Comparison of ENCODE assay signal across 11 mouse cellular contexts in the genomic region with DNA sequence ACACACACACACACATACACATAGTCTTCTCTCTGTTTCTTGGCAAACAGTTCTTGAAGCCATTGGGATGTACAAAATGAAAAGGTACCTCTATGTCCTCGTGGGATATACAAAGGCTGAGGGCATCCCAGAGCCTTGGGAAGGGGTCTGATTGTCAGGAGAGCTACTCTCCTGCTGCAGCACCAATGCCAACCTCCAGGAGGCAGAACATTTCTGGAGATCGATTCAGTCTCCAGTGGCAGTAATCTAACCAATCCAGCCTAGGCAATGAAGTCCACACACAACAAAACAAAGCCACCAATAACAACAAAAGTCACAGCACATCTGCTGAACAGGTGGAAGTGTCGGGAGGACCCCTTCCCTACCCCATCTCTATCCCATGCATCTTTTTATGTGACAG. TPM values are rescaled to one million over a fixed set of nuclear protein-coding genes. Genes with fewer than 3 reads are reported as not detected.
DNase-seq lines count a peak whose midpoint lies in the region; ATAC-seq lines count a peak whose summit lies in the region.
"Had no signal": no experiment of that assay in that cellular context is flagged by ENCODE, and none has a peak within 500 bp of the region (broad histone marks: within the 10 kb centered on the region; RNA-seq: fewer than 3 reads in every experiment).

No protein-coding gene starts in this region.

- ATAC-seq in embryonic facial prominence, embryonic 11.5 days (replicated peaks; ENCODE audit: insufficient number of reproducible peaks, low FRiP score, low TSS enrichment, low read depth), result no peak
- no peak for ATAC-seq in liver, embryonic 13.5 days (ENCODE audit: low read depth)
- ATAC-seq in monocyte, adult 5-6 weeks (replicated peaks; ENCODE audit: insufficient number of reproducible peaks, low FRiP score, low TSS enrichment, poor library complexity, severe bottlenecking), result no peak
- ATAC-seq: activated CD4-positive, CD25-positive, alpha-beta regulatory T cell, adult 4 months had no signal

- no peak overlapping the region for H3K4me3 ChIP-seq in embryonic facial prominence, embryonic 11.5 days (ENCODE audit: low read depth, low read length)
- H3K4me3 ChIP-seq in liver, embryonic 13.5 days (replicated peaks), result no peak overlapping the region

- no peaks in the 10 kb centered on the region for H3K27me3 ChIP-seq in embryonic facial prominence, embryonic 11.5 days (ENCODE audit: control insufficient read depth, insufficient read depth, low read length)
- peaks cover 22% of the 10 kb centered on the region for H3K27me3 ChIP-seq in liver, embryonic 13.5 days

- WGBS in embryonic facial prominence, embryonic 11.5 days, result 66% methylated on average over 3 of the region's 3 CpGs
- 49% methylated on average over 3 of the region's 3 CpGs for WGBS in liver, embryonic 13.5 days (ENCODE audit: insufficient replicate concordance)

- no peak overlapping the region for H3K27ac ChIP-seq in embryonic facial prominence, embryonic 11.5 days (replicated peaks; ENCODE audit: low read depth, low read length)
- no peak overlapping the region for H3K27ac ChIP-seq in liver, embryonic 13.5 days

- peaks cover 9% of the 10 kb centered on the region for H3K4me1 ChIP-seq in embryonic facial prominence, embryonic 11.5 days (ENCODE audit: control insufficient read depth, insufficient read depth, low read length)
- H3K4me1 ChIP-seq in liver, embryonic 13.5 days (replicated peaks), result peaks cover 52% of the 10 kb centered on the region

- no peaks in the 10 kb centered on the region for H3K36me3 ChIP-seq in embryonic facial prominence, embryonic 11.5 days (replicated peaks; ENCODE audit: control insufficient read depth, insufficient read depth, low read depth, low read length)
- H3K36me3 ChIP-seq in liver, embryonic 13.5 days, result no peaks in the 10 kb centered on the region

- DNase-seq in left cerebral cortex, postnatal 4 days, result peak; percentile 26
- no peak for DNase-seq in left cerebral cortex, postnatal 36 days (ENCODE audit: low spot score in 2 of 2)
- DNase-seq in R1 (ENCODE audit: low read depth, low spot score), result peak; percentile 50
- DNase-seq in embryonic facial prominence, embryonic 11.5 days (ENCODE audit: low spot score), result peak; percentile 35
- DNase-seq in liver, embryonic 13.5 days, result no peak
- DNase-seq in layer of hippocampus, adult 9-11 months, result no peak
- DNase-seq in heart, adult 9 months (ENCODE audit: low spot score in 2 of 2), result no peak
- DNase-seq: cerebellum, adult 8-10 months; right cerebral cortex, postnatal 4 days had no signal

- no peak overlapping the region for H3K4me2 ChIP-seq in embryonic facial prominence, embryonic 11.5 days (ENCODE audit: low read depth, low read length)
- 0 out of 2 replicates have a peak overlapping the region, but pooled peaks have one; percentile 73 for H3K4me2 ChIP-seq in liver, embryonic 13.5 days

- H3K9ac ChIP-seq in embryonic facial prominence, embryonic 11.5 days (replicated peaks; ENCODE audit: low read length), result no peak overlapping the region
- no peak overlapping the region for H3K9ac ChIP-seq in liver, embryonic 13.5 days

- H3K9me3 ChIP-seq in embryonic facial prominence, embryonic 11.5 days (replicated peaks; ENCODE audit: control insufficient read depth, low read length), result no peaks in the 10 kb centered on the region
- H3K9me3 ChIP-seq in liver, embryonic 13.5 days (replicated peaks), result no peaks in the 10 kb centered on the region

- intact Hi-C loops in left cerebral cortex, postnatal 4 days (cut with DNase I), result no loop called here
- intact Hi-C loops in left cerebral cortex, postnatal 36 days (cut with DNase I), result no loop called here

RNA-seq across cellular contexts. Expression of a gene that starts 38.2 kb away (rescaled TPM):
- total RNA-seq in left cerebral cortex, postnatal 4 days (2021), result 100 to 1,000 TPM; 331 to 352 TPM
- 100 to 1,000 TPM; 246 to 252 TPM for total RNA-seq in left cerebral cortex, postnatal 36 days (2021)
- 37.4 and 37.7 TPM in 2 replicates for polyA plus RNA-seq in embryonic facial prominence, embryonic 11.5 days (2014; fragmentation: Nextera tagmentation; extraction: Ambion mirVana)
- polyA plus RNA-seq in liver, embryonic 13.5 days (2015; fragmentation: Nextera tagmentation; extraction: Ambion mirVana), result 3.9 and 4.8 TPM in 2 replicates
- total RNA-seq in monocyte, adult 5-6 weeks (2017), result 0.39 TPM in 1 of 3 replicates, not detected in the others

Comparison
In these comparisons a context has a peak if more than half of its experiments do, and no peak if none do; other contexts are left out.
1. DNase-seq: peak in left cerebral cortex, postnatal 4 days (single experiment), R1 (single experiment) and embryonic facial prominence, embryonic 11.5 days (single experiment); none in left cerebral cortex, postnatal 36 days (0 of 2), liver, embryonic 13.5 days (single experiment), layer of hippocampus, adult 9-11 months (single experiment) and heart, adult 9 months (0 of 2).
2. RNA of a gene that starts 38.2 kb away (total RNA-seq): 331 to 352 TPM in left cerebral cortex, postnatal 4 days and 246 to 252 TPM in left cerebral cortex, postnatal 36 days; 0.39 TPM in monocyte, adult 5-6 weeks; every median in the first group is over 100 times any median in the second.